Mouse (Mus musculus) large intestine, adult 2 months (tissue): ENCODE data around the gene Mto1. TPM values are rescaled to one million over a fixed set of nuclear protein-coding genes. Genes with fewer than 3 reads are reported as not detected.

Source experiments
- polyA plus RNA-seq: library from polyadenylated mRNA; depleted of rRNA; stranded (reverse); fragments of >200 nt; gene quantifications from 2 replicates; pipeline ENCODE4 v1.2.3, GENCODE M21; 2012; rRNA removed

Gene Mto1
- polyA plus RNA-seq, 1 experiment, result 9.1 TPM

Other genes starting within 250 kb of the Mto1 start
- 13.2 and 27.3 TPM in 2 replicates for gene Gsta1, start 217.6 kb upstream of the Mto1 start, polyA plus RNA-seq
- 1.1 and 3.2 TPM in 2 replicates for gene Gm3776, start 191.1 kb upstream of the Mto1 start, polyA plus RNA-seq
- gene Gm10639, start 158.3 kb upstream of the Mto1 start, polyA plus RNA-seq, result 0.10 and 0.38 TPM in 2 replicates
- gene Omt2a, start 133.4 kb upstream of the Mto1 start, polyA plus RNA-seq, result not detected in 2 replicates
- gene Omt2b, start 120.6 kb upstream of the Mto1 start, polyA plus RNA-seq, result not detected in 2 replicates
- 0.19 TPM in 1 of 2 replicates, not detected in the other for gene Gsta2, start 92.4 kb upstream of the Mto1 start, polyA plus RNA-seq
- gene Dppa5a, start 80.0 kb upstream of the Mto1 start, polyA plus RNA-seq, result not detected in 2 replicates
- gene Ooep, start 69.5 kb upstream of the Mto1 start, polyA plus RNA-seq, result 0.11 TPM in 1 of 2 replicates, not detected in the other
- gene Ddx43, start 52.4 kb upstream of the Mto1 start, polyA plus RNA-seq, result 0.04 TPM in 1 of 2 replicates, not detected in the other
- 1.2 TPM in 2 replicates for gene Cgas, start 5.0 kb upstream of the Mto1 start, polyA plus RNA-seq
- gene Gm17324, start 578 bp downstream of the Mto1 start, polyA plus RNA-seq, result not detected in 2 replicates
- gene Eef1a1, start 40.9 kb downstream of the Mto1 start, polyA plus RNA-seq, result 3,812 and 3,859 TPM in 2 replicates
- gene Slc17a5, start 139.8 kb downstream of the Mto1 start, polyA plus RNA-seq, result 8.3 and 18.0 TPM in 2 replicates
- gene Cd109, start 167.3 kb downstream of the Mto1 start, polyA plus RNA-seq, result 0.37 and 0.40 TPM in 2 replicates